16 mouse cellular contexts compared by ENCODE assay signal in the genomic region with DNA sequence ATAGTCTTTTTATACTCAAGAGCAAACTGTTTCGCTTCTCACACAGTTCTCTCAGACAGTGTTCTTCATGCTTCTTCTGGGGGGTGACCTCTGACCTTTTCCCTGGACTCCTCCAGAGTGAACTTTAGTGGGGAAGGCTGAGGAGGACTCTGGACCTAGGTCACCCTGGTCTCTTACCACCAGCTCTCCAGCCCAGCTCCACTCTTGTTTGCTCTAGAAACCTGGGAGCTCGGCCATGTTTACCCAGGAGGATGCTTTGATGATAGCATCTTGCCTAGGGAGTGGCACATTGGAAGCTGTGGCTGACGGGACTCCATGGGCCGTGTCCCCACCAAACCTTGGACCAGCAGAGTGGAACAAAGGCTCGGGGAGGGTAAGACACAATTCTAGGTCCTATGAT. TPM values are rescaled to one million over a fixed set of nuclear protein-coding genes. Genes with fewer than 3 reads are reported as not detected.
DNase-seq lines count a peak whose midpoint lies in the region; ATAC-seq and TF ChIP-seq lines count a peak whose summit lies in the region.
"Had no signal": no experiment of that assay in that cellular context is flagged by ENCODE, and none has a peak within 500 bp of the region (broad histone marks: within the 10 kb centered on the region; RNA-seq: fewer than 3 reads in every experiment).

No protein-coding gene starts in this region.

- H3K4me2 ChIP-seq in intestine, embryonic 15.5 days (replicated peaks): no peak overlapping the region
- no peak overlapping the region for H3K4me2 ChIP-seq in liver, embryonic 16.5 days (ENCODE audit: low read depth, low read length)
- H3K4me2 ChIP-seq: embryonic facial prominence, embryonic 12.5 days; hindbrain, embryonic 14.5 days; midbrain, embryonic 15.5 days had no signal

- 55% methylated on average over 5 of the region's 5 CpGs for WGBS in intestine, embryonic 15.5 days
- WGBS in liver, embryonic 16.5 days (ENCODE audit: insufficient replicate concordance): 45% methylated on average over 5 of the region's 5 CpGs

- no peak overlapping the region for H3K9ac ChIP-seq in intestine, embryonic 15.5 days
- no peak overlapping the region for H3K9ac ChIP-seq in liver, embryonic 16.5 days (ENCODE audit: low read depth, low read length)
- H3K9ac ChIP-seq: embryonic facial prominence, embryonic 12.5 days; hindbrain, embryonic 14.5 days; midbrain, embryonic 15.5 days had no signal

- intact Hi-C loops in gastrocnemius, adult 2 months (cut with DNase I): no loop called here
- intact Hi-C loops in gastrocnemius, postnatal 36 days (cut with DNase I): no loop called here
- intact Hi-C loops in left cerebral cortex, adult 2 months (cut with DNase I): no loop called here
- intact Hi-C loops in left cerebral cortex, postnatal 14 days (cut with DNase I): no loop called here

- TF ChIP-seq CTCF in gastrocnemius, adult 2 months (IDR thresholded peaks at IDR 0.05): no peak
- no peak for TF ChIP-seq CTCF in left cerebral cortex, adult 2 months (IDR thresholded peaks at IDR 0.05)

- ATAC-seq in intestine, embryonic 15.5 days: peak; percentile 49; the same call in 1 of the 2 replicates
- peak; percentile 71 for ATAC-seq in liver, embryonic 16.5 days (ENCODE audit: low read depth)
- ATAC-seq: midbrain, embryonic 15.5 days had no signal

- H3K27ac ChIP-seq in gastrocnemius, adult 2 months: peak overlapping the region; percentile 79
- peak overlapping the region; percentile 57; the same call in 1 of the 2 replicates for H3K27ac ChIP-seq in left cerebral cortex, adult 2 months
- H3K27ac ChIP-seq in intestine, embryonic 15.5 days: no peak overlapping the region
- H3K27ac ChIP-seq in liver, embryonic 16.5 days (ENCODE audit: low read length): no peak overlapping the region
- H3K27ac ChIP-seq: embryonic facial prominence, embryonic 12.5 days; heart, adult 2 months; hindbrain, embryonic 14.5 days; midbrain, embryonic 15.5 days had no signal

- no peaks in the 10 kb centered on the region for H3K4me1 ChIP-seq in intestine, embryonic 15.5 days (replicated peaks)
- no peaks in the 10 kb centered on the region for H3K4me1 ChIP-seq in liver, embryonic 16.5 days (ENCODE audit: control insufficient read depth, low read depth, low read length)
- H3K4me1 ChIP-seq: embryonic facial prominence, embryonic 12.5 days; midbrain, embryonic 15.5 days had no signal

- peak; percentile 45 for DNase-seq in gastrocnemius, adult 2 months
- DNase-seq in gastrocnemius, postnatal 36 days: no peak
- DNase-seq in left cerebral cortex, adult 2 months (ENCODE audit: extremely low spot score in 1 of 2, low spot score in 2 of 2): no peak
- no peak for DNase-seq in left cerebral cortex, postnatal 14 days (ENCODE audit: low spot score in 2 of 2)
- no peak for DNase-seq in c-Kit-positive CD71-positive TER-119-positive erythroid progenitor cells, embryonic 14.5 days (ENCODE audit: low spot score)
- no peak for DNase-seq in spleen, postnatal 14 days (ENCODE audit: low spot score in 2 of 2)
- DNase-seq: cerebellum, adult 11 months; cerebellum, postnatal 36 days; heart, adult 2 months; lung, postnatal 10 days; right cerebral cortex, adult 18-20 months had no signal

- no peak overlapping the region for H3K4me3 ChIP-seq in gastrocnemius, adult 2 months
- no peak overlapping the region for H3K4me3 ChIP-seq in left cerebral cortex, adult 2 months
- H3K4me3 ChIP-seq in intestine, embryonic 15.5 days (replicated peaks): no peak overlapping the region
- H3K4me3 ChIP-seq in liver, embryonic 16.5 days (ENCODE audit: low read depth, low read length): no peak overlapping the region
- H3K4me3 ChIP-seq: embryonic facial prominence, embryonic 12.5 days; heart, adult 2 months; midbrain, embryonic 15.5 days had no signal

- H3K27me3 ChIP-seq in intestine, embryonic 15.5 days (replicated peaks): no peaks in the 10 kb centered on the region
- no peaks in the 10 kb centered on the region for H3K27me3 ChIP-seq in liver, embryonic 16.5 days (ENCODE audit: control insufficient read depth, insufficient read depth, low read depth, low read length)
- H3K27me3 ChIP-seq: embryonic facial prominence, embryonic 12.5 days; midbrain, embryonic 15.5 days had no signal

- H3K36me3 ChIP-seq in intestine, embryonic 15.5 days: no peaks in the 10 kb centered on the region
- H3K36me3 ChIP-seq in liver, embryonic 16.5 days (ENCODE audit: control insufficient read depth, insufficient read depth): no peaks in the 10 kb centered on the region

- no peaks in the 10 kb centered on the region for H3K9me3 ChIP-seq in intestine, embryonic 15.5 days
- no peaks in the 10 kb centered on the region for H3K9me3 ChIP-seq in liver, embryonic 16.5 days (replicated peaks; ENCODE audit: control insufficient read depth, low read length)
- H3K9me3 ChIP-seq: embryonic facial prominence, embryonic 12.5 days; midbrain, embryonic 15.5 days had no signal

RNA-seq across cellular contexts. Expression of a gene that starts 31.8 kb away (rescaled TPM):
- not detected for total RNA-seq in gastrocnemius, adult 2 months (2021)
- not detected for total RNA-seq in gastrocnemius, postnatal 36 days (2021)
- 1 to 10 TPM; 1.7 to 2.1 TPM for total RNA-seq in left cerebral cortex, adult 2 months (2021)
- 1 to 10 TPM in 1 of 2 experiments, under 1 TPM in 1; 0.59 to 1.1 TPM for total RNA-seq in left cerebral cortex, postnatal 14 days (2021)
- 0.40 and 0.53 TPM in 2 replicates for polyA plus RNA-seq in intestine, embryonic 15.5 days (2015; fragmentation: Nextera tagmentation; extraction: Ambion mirVana)
- polyA plus RNA-seq in liver, embryonic 16.5 days (2015; fragmentation: Nextera tagmentation; extraction: Ambion mirVana): 0.02 and 0.09 TPM in 2 replicates

RNA-seq across cellular contexts. Expression of a gene that starts 47.0 kb away (rescaled TPM):
- 1 to 10 TPM; 5.0 to 5.7 TPM for total RNA-seq in gastrocnemius, adult 2 months (2021)
- total RNA-seq in gastrocnemius, postnatal 36 days (2021): 1 to 10 TPM; 4.0 to 5.1 TPM
- total RNA-seq in left cerebral cortex, adult 2 months (2021): 100 to 1,000 TPM; 166 TPM
- total RNA-seq in left cerebral cortex, postnatal 14 days (2021): 100 to 1,000 TPM; 146 to 154 TPM
- polyA plus RNA-seq in intestine, embryonic 15.5 days (2015; fragmentation: Nextera tagmentation; extraction: Ambion mirVana): 11.0 and 12.5 TPM in 2 replicates
- 3.3 and 3.8 TPM in 2 replicates for polyA plus RNA-seq in liver, embryonic 16.5 days (2015; fragmentation: Nextera tagmentation; extraction: Ambion mirVana)

Comparison
In these comparisons a context has a peak if more than half of its experiments do, and no peak if none do; other contexts are left out.
1. H3K27ac ChIP-seq: peak in gastrocnemius, adult 2 months (single experiment) and left cerebral cortex, adult 2 months (single experiment); none in intestine, embryonic 15.5 days (single experiment) and liver, embryonic 16.5 days (single experiment).
2. RNA of a gene that starts 47.0 kb away (total RNA-seq): 166 TPM in left cerebral cortex, adult 2 months and 146 to 154 TPM in left cerebral cortex, postnatal 14 days; 5.0 to 5.7 TPM in gastrocnemius, adult 2 months and 4.0 to 5.1 TPM in gastrocnemius, postnatal 36 days; every median in the first group is over 10 times any median in the second.